Mouse (Mus musculus) intestine, embryonic 15.5 days (tissue): ENCODE data around the gene Cabcoco1. TPM values are rescaled to one million over a fixed set of nuclear protein-coding genes. Genes with fewer than 3 reads are reported as not detected.

Experiments
- ATAC-seq: fragments of 200-750 bp; cut with Nextera tagmentation; 2 replicates; pipeline ENCODE4 v1.8.0; 2017; ENCODE audit warnings: moderate TSS enrichment, moderate library complexity
- H3K27ac ChIP-seq: fragments of 300-500 bp; sonication (generic); 2 replicates; pipeline ENCODE4 v1.5.1; 2015; ENCODE audit warnings: mild to moderate bottlenecking, inconsistent platforms
- H3K27me3 ChIP-seq: fragments of 300-500 bp; sonication (generic); replicated peaks from 2 replicates; pipeline ENCODE4 v1.6.1; 2015; ENCODE audit warnings: inconsistent platforms
- H3K36me3 ChIP-seq: fragments of 300-500 bp; sonication (generic); 2 replicates; pipeline ENCODE4 v1.6.1; 2015; ENCODE audit warnings: inconsistent platforms
- H3K4me1 ChIP-seq: fragments of 300-500 bp; sonication (generic); replicated peaks from 2 replicates; pipeline ENCODE4 v1.6.1; 2015; ENCODE audit warnings: inconsistent platforms
- H3K4me2 ChIP-seq: fragments of 300-500 bp; sonication (generic); replicated peaks from 2 replicates; pipeline ENCODE4 v1.6.1; 2015; ENCODE audit warnings: mild to moderate bottlenecking, inconsistent platforms
- H3K4me3 ChIP-seq: fragments of 300-500 bp; sonication (generic); replicated peaks from 2 replicates; pipeline ENCODE4 v1.5.1; 2015; ENCODE audit warnings: inconsistent platforms
- H3K9ac ChIP-seq: fragments of 300-500 bp; sonication (generic); 2 replicates; pipeline ENCODE4 v1.6.1; 2015; ENCODE audit warnings: inconsistent platforms
- H3K9me3 ChIP-seq: fragments of 300-500 bp; sonication (generic); 2 replicates; pipeline ENCODE4 v1.6.1; 2016; ENCODE audit warnings: inconsistent platforms
- WGBS: fragments of 180-500 bp; shearing (Covaris S2); methylation state at CpG from one replicate; pipeline ENCODE4 v1.1.7; 2015; 5-methylcytosine and 5-hydroxymethylcytosine counted together
- polyA plus RNA-seq: library from polyadenylated mRNA; unstranded; fragments of >200 nt; fragmentation: Nextera tagmentation; extraction: Ambion mirVana; gene quantifications from 2 replicates; pipeline ENCODE4 v1.2.1, GENCODE M21; 2015

Cabcoco1 gene
- 5.6 and 7.4 TPM in 2 replicates for polyA plus RNA-seq

GRCm38 (mm10) chr10:68541139-68541942, at the start of gene Cabcoco1:
TSS of gene Cabcoco1 (minus strand) at chr10:68541896.
- Histone ChIP-seq H3K27ac (peak within 1 kb of the TSS; percentile 71), H3K4me1 (peaks cover 11% of the 10 kb centered on the region), H3K36me3 (no peaks in the 10 kb centered on the region), H3K9ac (peak within 1 kb of the TSS; percentile 34; the same call in 1 of the 2 replicates), H3K27me3 (no peaks in the 10 kb centered on the region), H3K4me2 (peak within 1 kb of the TSS; percentile 71), H3K4me3 (peak within 1 kb of the TSS; percentile 42), H3K9me3 (no peaks in the 10 kb centered on the region)
- ATAC-seq = peak; percentile 84
- 10% methylated on average over 17 of the region's 17 CpGs for WGBS

- 69% methylated on average over 11 of the region's 11 CpGs for WGBS
- no peak overlapping the region for H3K27ac ChIP-seq
- no peaks in the 10 kb centered on the region for H3K27me3 ChIP-seq
- ATAC-seq = no peak
- H3K4me3 ChIP-seq = no peak overlapping the region
- no peaks in the 10 kb centered on the region for H3K4me1 ChIP-seq
- H3K9me3 ChIP-seq = no peaks in the 10 kb centered on the region
- no peak overlapping the region for H3K9ac ChIP-seq
- H3K36me3 ChIP-seq = no peaks in the 10 kb centered on the region
- H3K4me2 ChIP-seq = no peak overlapping the region
Measured at GRCm38 (mm10) chr10:68589530-68590252, 48.0 kb upstream of the Cabcoco1 start.

- no peaks in the 10 kb centered on the region for H3K36me3 ChIP-seq
- no peaks in the 10 kb centered on the region for H3K27me3 ChIP-seq
- H3K4me1 ChIP-seq = no peaks in the 10 kb centered on the region
- H3K27ac ChIP-seq = no peak overlapping the region
- no peaks in the 10 kb centered on the region for H3K9me3 ChIP-seq
- ATAC-seq = no peak
- no peak overlapping the region for H3K9ac ChIP-seq
- no peak overlapping the region for H3K4me3 ChIP-seq
- H3K4me2 ChIP-seq = no peak overlapping the region
- 81% methylated on average over 4 of the region's 4 CpGs for WGBS
Measured at GRCm38 (mm10) chr10:68587416-68588040, 45.8 kb upstream of the Cabcoco1 start.

- Histone ChIP-seq H3K4me2 (no peak overlapping the region), H3K27me3 (no peaks in the 10 kb centered on the region)
Measured at GRCm38 (mm10) chr10:68577321-68577720, 35.6 kb upstream of the Cabcoco1 start.

GRCm38 (mm10) chr10:68568172-68568571, 26.5 kb upstream of the Cabcoco1 start:
- Histone ChIP-seq H3K9ac (no peak overlapping the region), H3K4me2 (no peak overlapping the region), H3K27me3 (no peaks in the 10 kb centered on the region), H3K36me3 (no peaks in the 10 kb centered on the region), H3K4me1 (no peaks in the 10 kb centered on the region), H3K9me3 (no peaks in the 10 kb centered on the region), H3K4me3 (no peak overlapping the region), H3K27ac (no peak overlapping the region)
- ATAC-seq = no peak

More at GRCm38 (mm10) chr10:68577321-68577720, 35.6 kb upstream of the Cabcoco1 start:
- no peak for ATAC-seq
- H3K27ac ChIP-seq = no peak overlapping the region
- H3K9ac ChIP-seq = no peak overlapping the region
- 67% methylated on average over 9 of the region's 9 CpGs for WGBS
- no peaks in the 10 kb centered on the region for H3K9me3 ChIP-seq
- H3K4me3 ChIP-seq = no peak overlapping the region
- H3K4me1 ChIP-seq = no peaks in the 10 kb centered on the region
- no peaks in the 10 kb centered on the region for H3K36me3 ChIP-seq

GRCm38 (mm10) chr10:68562344-68562743, 20.6 kb upstream of the Cabcoco1 start:
- 93% methylated on average over 5 of the region's 5 CpGs for WGBS
- ATAC-seq = no peak
- H3K4me2 ChIP-seq = no peak overlapping the region
- no peak overlapping the region for H3K4me3 ChIP-seq
- no peaks in the 10 kb centered on the region for H3K27me3 ChIP-seq
- no peaks in the 10 kb centered on the region for H3K9me3 ChIP-seq
- H3K9ac ChIP-seq = no peak overlapping the region
- no peaks in the 10 kb centered on the region for H3K4me1 ChIP-seq
- no peak overlapping the region for H3K27ac ChIP-seq
- no peaks in the 10 kb centered on the region for H3K36me3 ChIP-seq

GRCm38 (mm10) chr10:68558828-68559219, 17.1 kb upstream of the Cabcoco1 start:
- ATAC-seq = peak; percentile 28; the same call in 1 of the 2 replicates
- Histone ChIP-seq H3K4me2 (no peak overlapping the region), H3K4me1 (no peaks in the 10 kb centered on the region), H3K36me3 (no peaks in the 10 kb centered on the region), H3K9me3 (no peaks in the 10 kb centered on the region), H3K9ac (no peak overlapping the region), H3K27ac (peak overlapping the region; percentile 4; the same call in 1 of the 2 replicates), H3K27me3 (no peaks in the 10 kb centered on the region), H3K4me3 (no peak overlapping the region)
- WGBS = 49% methylated on average over 4 of the region's 4 CpGs

- Histone ChIP-seq H3K4me2 (no peak overlapping the region), H3K4me1 (no peaks in the 10 kb centered on the region), H3K27me3 (no peaks in the 10 kb centered on the region), H3K36me3 (no peaks in the 10 kb centered on the region), H3K4me3 (no peak overlapping the region), H3K9me3 (no peaks in the 10 kb centered on the region), H3K27ac (peak overlapping the region; percentile 59), H3K9ac (no peak overlapping the region)
- peak; percentile 78 for ATAC-seq
- WGBS = 48% methylated on average over 13 of the region's 13 CpGs
Measured at GRCm38 (mm10) chr10:68558105-68558827, 16.6 kb upstream of the Cabcoco1 start.

- no peak overlapping the region for H3K4me3 ChIP-seq
- no peak overlapping the region for H3K27ac ChIP-seq
- H3K4me2 ChIP-seq = no peak overlapping the region
- no peaks in the 10 kb centered on the region for H3K27me3 ChIP-seq
- H3K4me1 ChIP-seq = no peaks in the 10 kb centered on the region
- no peak overlapping the region for H3K9ac ChIP-seq
- WGBS = 89% methylated on average over 3 of the region's 3 CpGs
- no peak for ATAC-seq
- no peaks in the 10 kb centered on the region for H3K9me3 ChIP-seq
- no peaks in the 10 kb centered on the region for H3K36me3 ChIP-seq
Measured at GRCm38 (mm10) chr10:68553677-68554076, 12.0 kb upstream of the Cabcoco1 start.

- WGBS = 83% methylated on average over 2 of the region's 2 CpGs
- no peaks in the 10 kb centered on the region for H3K36me3 ChIP-seq
Measured at GRCm38 (mm10) chr10:68552556-68552955, 10.9 kb upstream of the Cabcoco1 start.

GRCm38 (mm10) chr10:68551316-68551715, 9.6 kb upstream of the Cabcoco1 start:
- Histone ChIP-seq H3K4me3 (no peak overlapping the region), H3K9ac (no peak overlapping the region), H3K36me3 (no peaks in the 10 kb centered on the region), H3K9me3 (no peaks in the 10 kb centered on the region), H3K4me1 (no peaks in the 10 kb centered on the region), H3K4me2 (no peak overlapping the region), H3K27ac (no peak overlapping the region), H3K27me3 (no peaks in the 10 kb centered on the region)
- WGBS = 72% methylated on average over 7 of the region's 7 CpGs
- peak; percentile 66 for ATAC-seq

More at GRCm38 (mm10) chr10:68552556-68552955, 10.9 kb upstream of the Cabcoco1 start:
- H3K4me1 ChIP-seq = no peaks in the 10 kb centered on the region
- no peaks in the 10 kb centered on the region for H3K9me3 ChIP-seq
- H3K4me2 ChIP-seq = no peak overlapping the region
- no peak overlapping the region for H3K9ac ChIP-seq
- H3K4me3 ChIP-seq = no peak overlapping the region
- no peak for ATAC-seq
- no peak overlapping the region for H3K27ac ChIP-seq
- no peaks in the 10 kb centered on the region for H3K27me3 ChIP-seq
